Mouse (Mus musculus): ENCODE measurements at regions not wholly inside any gene's neighbourhood (a gene's known extent, or its start where the extent isn't known, plus 50 kb on each side); places are given as distances from the start of the nearest gene placed in this dataset.

DNA sequence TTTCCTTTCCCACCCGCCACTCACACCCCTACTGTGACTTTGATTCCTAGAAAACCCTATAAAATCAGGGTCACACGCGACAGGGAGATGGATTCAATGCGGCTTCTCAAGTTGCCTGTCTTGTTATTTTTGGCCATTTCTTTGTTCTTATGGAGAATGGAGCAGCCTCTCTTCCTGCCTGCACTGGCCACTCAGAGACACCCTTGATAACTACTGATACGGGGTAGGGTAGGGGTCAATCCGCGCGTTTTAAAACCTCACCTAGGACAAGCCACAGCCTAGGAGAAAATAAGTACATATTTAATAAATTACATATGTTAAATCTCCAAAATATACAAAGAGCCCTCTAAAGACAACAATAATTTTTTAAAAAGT, 309.2 kb downstream of the Matn1 start:
- no peak overlapping the region for H3K4me3 ChIP-seq (ENCODE audit: low read depth, low read length)
- H3K9me3 ChIP-seq (replicated peaks; ENCODE audit: control insufficient read depth, low read length): no peaks in the 10 kb centered on the region
- 0 out of 2 replicates have a peak, but pooled peaks cover 2% of the 10 kb centered on the region for H3K27me3 ChIP-seq (ENCODE audit: control insufficient read depth, insufficient read depth, low read depth, low read length)
- no peak for ATAC-seq (ENCODE audit: low read depth)
- WGBS (ENCODE audit: insufficient replicate concordance): 5% methylated on average over 8 of the region's 8 CpGs
- H3K9ac ChIP-seq (ENCODE audit: low read depth, low read length): no peak overlapping the region
- no peak overlapping the region for H3K27ac ChIP-seq (ENCODE audit: low read length)
- no peak overlapping the region for H3K4me2 ChIP-seq (ENCODE audit: low read depth, low read length)
- H3K36me3 ChIP-seq (ENCODE audit: control insufficient read depth, insufficient read depth): no peaks in the 10 kb centered on the region
- H3K4me1 ChIP-seq (ENCODE audit: control insufficient read depth, low read depth, low read length): no peaks in the 10 kb centered on the region

DNA sequence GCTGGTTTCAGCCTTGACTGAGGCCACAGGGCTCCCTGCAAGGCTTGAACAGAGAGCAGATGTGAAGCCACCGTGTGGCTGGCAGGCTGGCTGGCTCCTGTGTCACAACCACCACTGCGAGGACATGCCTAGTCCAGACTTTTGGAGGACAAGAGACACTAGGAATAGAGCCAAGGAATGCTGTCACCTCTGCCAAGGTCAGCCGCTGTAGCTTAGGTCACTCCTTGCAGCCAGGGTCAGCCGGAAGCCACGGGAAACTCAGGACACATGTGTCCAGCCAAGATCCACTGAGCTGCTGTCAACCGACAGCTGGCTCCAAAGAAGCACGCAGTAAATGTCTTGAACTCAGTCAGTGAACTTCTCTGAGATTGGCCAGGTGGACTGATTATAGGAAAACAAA, 310.1 kb downstream of the Matn1 start:
- Histone ChIP-seq H3K9ac (ENCODE audit: low read depth, low read length) (no peak overlapping the region), H3K4me3 (ENCODE audit: low read depth, low read length) (no peak overlapping the region), H3K36me3 (ENCODE audit: control insufficient read depth, insufficient read depth) (no peaks in the 10 kb centered on the region), H3K9me3 (replicated peaks; ENCODE audit: control insufficient read depth, low read length) (no peaks in the 10 kb centered on the region), H3K27me3 (ENCODE audit: control insufficient read depth, insufficient read depth, low read depth, low read length) (0 out of 2 replicates have a peak, but pooled peaks cover 2% of the 10 kb centered on the region), H3K4me2 (ENCODE audit: low read depth, low read length) (no peak overlapping the region), H3K27ac (ENCODE audit: low read length) (no peak overlapping the region), H3K4me1 (ENCODE audit: control insufficient read depth, low read depth, low read length) (no peaks in the 10 kb centered on the region)
- ATAC-seq (ENCODE audit: low read depth): no peak
- 59% methylated on average over 7 of the region's 7 CpGs for WGBS (ENCODE audit: insufficient replicate concordance)

DNA sequence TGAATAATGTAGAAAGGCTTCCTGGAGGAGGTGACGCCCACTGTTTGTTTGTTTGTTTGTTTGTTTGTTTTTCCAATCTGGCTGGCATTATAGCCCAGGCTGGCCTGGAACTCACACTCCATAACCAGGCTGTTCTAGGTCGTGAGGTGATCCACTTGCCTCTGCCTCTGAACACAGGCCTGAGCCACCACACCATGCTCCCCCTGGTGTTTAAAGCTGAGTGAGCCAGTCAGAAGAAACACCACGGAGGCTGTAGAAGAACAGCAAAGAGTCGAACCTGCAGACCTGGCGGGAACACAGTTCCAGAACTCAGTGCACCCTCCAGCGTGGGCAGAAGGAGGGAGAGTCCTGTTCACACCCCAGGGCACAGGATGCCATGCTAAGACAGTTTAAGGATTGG, 310.5 kb downstream of the Matn1 start:
- no peaks in the 10 kb centered on the region for H3K4me1 ChIP-seq (ENCODE audit: control insufficient read depth, low read depth, low read length)
- no peak overlapping the region for H3K4me3 ChIP-seq (ENCODE audit: low read depth, low read length)
- no peak for ATAC-seq (ENCODE audit: low read depth)
- no peak overlapping the region for H3K9ac ChIP-seq (ENCODE audit: low read depth, low read length)
- 27% methylated on average over 6 of the region's 6 CpGs for WGBS (ENCODE audit: insufficient replicate concordance)
- 0 out of 2 replicates have a peak, but pooled peaks cover 2% of the 10 kb centered on the region for H3K27me3 ChIP-seq (ENCODE audit: control insufficient read depth, insufficient read depth, low read depth, low read length)
- H3K4me2 ChIP-seq (ENCODE audit: low read depth, low read length): no peak overlapping the region
- no peak overlapping the region for H3K27ac ChIP-seq (ENCODE audit: low read length)
- H3K9me3 ChIP-seq (replicated peaks; ENCODE audit: control insufficient read depth, low read length): no peaks in the 10 kb centered on the region
- H3K36me3 ChIP-seq (ENCODE audit: control insufficient read depth, insufficient read depth): no peaks in the 10 kb centered on the region

DNA sequence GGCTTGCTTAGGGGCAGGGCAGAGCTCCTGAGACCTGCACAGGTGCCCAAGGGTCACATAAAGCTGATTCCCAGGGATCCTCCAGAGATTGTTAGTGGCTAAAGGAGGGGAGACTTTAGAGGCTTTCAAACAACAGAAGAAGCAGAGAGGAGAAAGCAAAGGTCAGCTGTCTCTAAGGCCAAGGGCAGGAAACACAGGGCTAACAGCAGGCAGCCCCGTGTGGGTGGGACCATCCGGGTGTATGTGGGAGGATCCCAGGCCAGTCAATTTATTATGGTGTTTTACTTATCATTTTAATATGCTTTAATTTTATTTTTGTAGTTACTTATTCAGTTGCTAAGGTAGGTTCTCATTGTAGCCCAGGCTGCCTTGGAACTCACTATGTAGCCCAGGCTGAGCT, 317.1 kb downstream of the Matn1 start:
- ATAC-seq (ENCODE audit: low read depth): no peak
- Histone ChIP-seq H3K4me2 (ENCODE audit: low read depth, low read length) (no peak overlapping the region), H3K9me3 (replicated peaks; ENCODE audit: control insufficient read depth, low read length) (no peaks in the 10 kb centered on the region), H3K9ac (ENCODE audit: low read depth, low read length) (no peak overlapping the region), H3K27me3 (ENCODE audit: control insufficient read depth, insufficient read depth, low read depth, low read length) (no peaks in the 10 kb centered on the region; the same call in 1 of the 2 replicates), H3K36me3 (ENCODE audit: control insufficient read depth, insufficient read depth) (no peaks in the 10 kb centered on the region), H3K27ac (ENCODE audit: low read length) (no peak overlapping the region), H3K4me3 (ENCODE audit: low read depth, low read length) (no peak overlapping the region), H3K4me1 (ENCODE audit: control insufficient read depth, low read depth, low read length) (no peaks in the 10 kb centered on the region)
- WGBS (ENCODE audit: insufficient replicate concordance): 29% methylated on average over 2 of the region's 2 CpGs

DNA sequence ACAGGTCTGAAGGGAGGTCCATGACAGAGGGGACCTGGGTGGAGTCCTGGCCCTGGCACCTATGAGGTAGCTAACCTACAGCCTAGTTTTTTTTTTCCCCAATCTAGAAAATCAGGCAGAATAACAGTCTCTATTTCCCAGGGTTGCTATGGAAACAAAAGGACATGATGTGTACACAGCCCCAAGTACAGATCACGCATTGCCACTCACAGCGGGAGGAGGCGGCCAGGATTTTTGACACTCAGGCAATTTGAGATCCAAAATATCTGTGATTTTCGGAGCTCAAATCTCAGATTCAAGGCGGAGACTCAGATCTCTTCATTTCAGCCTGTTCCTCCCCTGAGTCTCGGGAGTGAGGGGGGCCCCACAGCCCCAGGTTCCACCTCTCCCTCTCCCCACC, 318.7 kb downstream of the Matn1 start:
- no peak overlapping the region for H3K4me3 ChIP-seq (ENCODE audit: low read depth, low read length)
- H3K4me1 ChIP-seq (ENCODE audit: control insufficient read depth, low read depth, low read length): no peaks in the 10 kb centered on the region
- H3K9me3 ChIP-seq (replicated peaks; ENCODE audit: control insufficient read depth, low read length): no peaks in the 10 kb centered on the region
- H3K27me3 ChIP-seq (ENCODE audit: control insufficient read depth, insufficient read depth, low read depth, low read length): no peaks in the 10 kb centered on the region; the same call in 1 of the 2 replicates
- H3K36me3 ChIP-seq (ENCODE audit: control insufficient read depth, insufficient read depth): no peaks in the 10 kb centered on the region
- H3K9ac ChIP-seq (ENCODE audit: low read depth, low read length): no peak overlapping the region
- H3K4me2 ChIP-seq (ENCODE audit: low read depth, low read length): no peak overlapping the region
- ATAC-seq (ENCODE audit: low read depth): no peak
- WGBS (ENCODE audit: insufficient replicate concordance): 50% methylated on average over 6 of the region's 6 CpGs
- H3K27ac ChIP-seq (ENCODE audit: low read length): no peak overlapping the region

DNA sequence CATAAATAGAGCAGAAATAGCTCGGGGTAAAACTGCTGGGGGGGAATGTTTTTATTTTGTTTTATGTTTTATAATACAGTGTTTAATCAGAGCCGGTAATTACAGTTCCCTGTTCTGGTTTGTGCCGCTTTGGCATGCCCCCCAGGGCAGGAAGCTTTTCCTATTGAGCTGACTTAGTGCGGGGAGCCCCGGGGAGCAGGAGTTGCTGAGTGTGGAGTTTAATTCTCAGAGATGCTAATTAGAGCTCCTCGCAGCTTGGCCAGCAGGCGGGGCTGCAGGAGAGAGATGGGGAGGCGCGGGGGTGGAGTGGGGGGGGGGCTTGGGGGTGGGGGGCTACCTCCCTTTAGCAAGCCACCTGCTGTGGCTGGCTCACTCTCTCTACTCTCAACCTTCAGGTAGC, 322.6 kb downstream of the Matn1 start:
- ATAC-seq (ENCODE audit: low read depth): no peak
- no peak overlapping the region for H3K27ac ChIP-seq (ENCODE audit: low read length)
- H3K36me3 ChIP-seq (ENCODE audit: control insufficient read depth, insufficient read depth): no peaks in the 10 kb centered on the region
- no peaks in the 10 kb centered on the region; the same call in 1 of the 2 replicates for H3K27me3 ChIP-seq (ENCODE audit: control insufficient read depth, insufficient read depth, low read depth, low read length)
- H3K4me2 ChIP-seq (ENCODE audit: low read depth, low read length): no peak overlapping the region
- H3K9me3 ChIP-seq (replicated peaks; ENCODE audit: control insufficient read depth, low read length): no peaks in the 10 kb centered on the region
- WGBS (ENCODE audit: insufficient replicate concordance): 13% methylated on average over 9 of the region's 9 CpGs
- H3K4me1 ChIP-seq (ENCODE audit: control insufficient read depth, low read depth, low read length): no peaks in the 10 kb centered on the region
- no peak overlapping the region for H3K4me3 ChIP-seq (ENCODE audit: low read depth, low read length)
- no peak overlapping the region for H3K9ac ChIP-seq (ENCODE audit: low read depth, low read length)

DNA sequence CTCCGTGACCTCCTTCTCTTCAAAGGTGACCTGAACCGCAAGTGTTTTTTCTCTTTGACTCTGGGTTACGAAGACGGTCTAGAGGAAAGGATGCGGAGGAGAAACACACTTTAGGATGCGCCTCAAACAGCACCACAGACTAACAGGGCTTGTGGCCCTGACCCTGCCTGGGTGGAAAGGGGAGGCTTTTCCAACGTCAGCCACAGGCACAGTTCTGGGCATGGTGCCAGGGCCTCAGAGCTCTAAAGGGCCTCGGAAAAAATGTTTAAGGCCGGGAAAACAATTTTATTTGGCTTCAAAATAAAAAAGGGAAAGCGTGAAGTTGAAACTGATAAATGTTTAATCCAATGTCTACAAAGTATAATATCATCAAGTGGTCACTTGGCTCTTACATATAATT, 323.6 kb downstream of the Matn1 start:
- no peaks in the 10 kb centered on the region for H3K36me3 ChIP-seq (ENCODE audit: control insufficient read depth, insufficient read depth)
- no peak overlapping the region for H3K27ac ChIP-seq (ENCODE audit: low read length)
- no peak overlapping the region for H3K9ac ChIP-seq (ENCODE audit: low read depth, low read length)
- 55% methylated on average over 10 of the region's 10 CpGs for WGBS (ENCODE audit: insufficient replicate concordance)
- no peaks in the 10 kb centered on the region for H3K9me3 ChIP-seq (replicated peaks; ENCODE audit: control insufficient read depth, low read length)
- H3K4me3 ChIP-seq (ENCODE audit: low read depth, low read length): no peak overlapping the region
- H3K4me2 ChIP-seq (ENCODE audit: low read depth, low read length): no peak overlapping the region
- no peaks in the 10 kb centered on the region; the same call in 1 of the 2 replicates for H3K27me3 ChIP-seq (ENCODE audit: control insufficient read depth, insufficient read depth, low read depth, low read length)
- no peaks in the 10 kb centered on the region for H3K4me1 ChIP-seq (ENCODE audit: control insufficient read depth, low read depth, low read length)
- ATAC-seq (ENCODE audit: low read depth): no peak

DNA sequence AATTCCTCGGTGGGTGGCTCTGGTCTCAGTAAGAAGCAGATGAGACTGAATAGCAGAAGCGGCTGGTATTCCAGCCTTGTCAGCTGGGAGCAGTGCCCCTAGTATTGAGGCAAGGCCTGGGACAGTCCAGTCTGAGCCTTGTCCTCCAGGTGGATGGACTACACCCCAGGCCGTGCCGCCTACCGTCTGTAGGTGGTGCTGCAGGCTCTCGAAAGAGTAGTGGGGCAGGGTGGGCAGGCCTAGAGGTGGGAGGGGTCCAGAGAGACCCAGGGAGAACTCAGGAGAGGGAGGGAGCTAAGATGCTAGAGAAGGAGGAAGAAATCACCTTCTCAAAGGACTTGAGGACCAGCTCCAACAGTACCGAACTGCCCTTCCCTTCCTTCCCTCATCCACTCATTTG, 326.0 kb downstream of the Matn1 start:
- Histone ChIP-seq H3K4me2 (ENCODE audit: low read depth, low read length) (no peak overlapping the region), H3K36me3 (ENCODE audit: control insufficient read depth, insufficient read depth) (no peaks in the 10 kb centered on the region), H3K4me1 (ENCODE audit: control insufficient read depth, low read depth, low read length) (no peaks in the 10 kb centered on the region), H3K9ac (ENCODE audit: low read depth, low read length) (no peak overlapping the region), H3K27me3 (ENCODE audit: control insufficient read depth, insufficient read depth, low read depth, low read length) (no peaks in the 10 kb centered on the region; the same call in 1 of the 2 replicates), H3K4me3 (ENCODE audit: low read depth, low read length) (no peak overlapping the region), H3K9me3 (replicated peaks; ENCODE audit: control insufficient read depth, low read length) (no peaks in the 10 kb centered on the region), H3K27ac (ENCODE audit: low read length) (no peak overlapping the region)
- WGBS (ENCODE audit: insufficient replicate concordance): 18% methylated on average over 7 of the region's 7 CpGs
- ATAC-seq (ENCODE audit: low read depth): no peak

DNA sequence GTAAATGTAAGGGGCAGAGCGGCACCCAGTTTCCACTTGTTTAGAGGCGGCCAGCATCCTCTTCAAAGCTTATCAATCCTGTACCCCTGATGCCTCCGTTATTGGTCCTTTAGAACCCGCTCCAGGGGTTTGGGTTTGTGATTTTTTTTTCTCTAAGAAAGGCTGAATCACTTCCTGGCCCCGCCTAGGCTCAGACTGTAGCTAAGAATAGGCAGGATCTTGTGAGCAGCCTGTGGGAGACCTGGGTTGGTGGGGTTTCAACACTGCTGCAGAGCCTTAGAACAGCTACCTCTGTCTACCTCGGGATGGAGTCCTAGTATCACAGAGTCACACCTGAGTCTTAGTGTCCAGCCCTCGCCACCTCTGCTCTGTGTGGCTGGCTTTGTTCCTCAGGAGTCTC, 327.9 kb downstream of the Matn1 start:
- no peaks in the 10 kb centered on the region for H3K4me1 ChIP-seq (ENCODE audit: control insufficient read depth, low read depth, low read length)
- H3K27me3 ChIP-seq (ENCODE audit: control insufficient read depth, insufficient read depth, low read depth, low read length): no peaks in the 10 kb centered on the region
- no peak overlapping the region for H3K4me2 ChIP-seq (ENCODE audit: low read depth, low read length)
- no peak overlapping the region for H3K9ac ChIP-seq (ENCODE audit: low read depth, low read length)
- WGBS (ENCODE audit: insufficient replicate concordance): 27% methylated on average over 7 of the region's 7 CpGs
- no peak overlapping the region for H3K27ac ChIP-seq (ENCODE audit: low read length)
- no peaks in the 10 kb centered on the region for H3K36me3 ChIP-seq (ENCODE audit: control insufficient read depth, insufficient read depth)
- ATAC-seq (ENCODE audit: low read depth): no peak
- no peaks in the 10 kb centered on the region for H3K9me3 ChIP-seq (replicated peaks; ENCODE audit: control insufficient read depth, low read length)
- H3K4me3 ChIP-seq (ENCODE audit: low read depth, low read length): no peak overlapping the region

DNA sequence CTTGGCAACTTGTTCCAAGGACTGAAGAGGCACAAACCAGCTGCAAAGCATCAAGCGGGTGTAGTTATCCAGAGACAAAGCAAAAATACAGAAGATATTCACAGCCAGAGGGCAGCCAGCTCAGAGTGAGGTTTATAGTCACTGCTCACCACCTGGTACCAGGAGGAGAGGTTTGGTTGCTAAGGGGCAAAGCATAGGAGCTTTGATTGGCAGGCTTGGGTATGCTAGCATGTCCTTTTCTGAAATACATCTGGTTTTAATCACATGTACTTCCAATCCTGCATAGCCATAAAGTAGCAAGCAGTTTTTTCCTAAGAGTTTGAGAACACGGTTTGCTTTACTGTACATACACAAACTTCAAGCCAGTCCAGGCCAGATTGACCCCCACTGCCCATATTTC, 349.4 kb downstream of the Matn1 start:
- no peaks in the 10 kb centered on the region for H3K27me3 ChIP-seq (ENCODE audit: control insufficient read depth, insufficient read depth, low read depth, low read length)

More for the DNA sequence above, 349.4 kb downstream of the Matn1 start:
- Histone ChIP-seq H3K27ac (ENCODE audit: low read length) (no peak overlapping the region), H3K4me3 (ENCODE audit: low read depth, low read length) (no peak overlapping the region), H3K4me2 (ENCODE audit: low read depth, low read length) (no peak overlapping the region), H3K4me1 (ENCODE audit: control insufficient read depth, low read depth, low read length) (no peaks in the 10 kb centered on the region), H3K9me3 (replicated peaks; ENCODE audit: control insufficient read depth, low read length) (no peaks in the 10 kb centered on the region), H3K9ac (ENCODE audit: low read depth, low read length) (no peak overlapping the region), H3K36me3 (ENCODE audit: control insufficient read depth, insufficient read depth) (no peaks in the 10 kb centered on the region)
- WGBS (ENCODE audit: insufficient replicate concordance): 59% methylated on average over 2 of the region's 2 CpGs
- no peak for ATAC-seq (ENCODE audit: low read depth)

All from liver, embryonic 16.5 days (tissue).